Mouse (Mus musculus) midbrain, postnatal 0 days (tissue): ENCODE data around the gene Plekhg4. TPM values are rescaled to one million over a fixed set of nuclear protein-coding genes. Genes with fewer than 3 reads are reported as not detected.
A peak's percentile ranks its signal among the peaks of the same experiment; 100 is the strongest.

Source experiments
- ATAC-seq: fragments of 200-750 bp; cut with Nextera tagmentation; 2 replicates; pipeline ENCODE4 v1.8.0; 2017; ENCODE audit warnings: moderate number of reproducible peaks, mild to moderate bottlenecking, moderate TSS enrichment, moderate library complexity; ENCODE audit not compliant: low FRiP score
- DNase-seq: peaks from one replicate; pipeline ENCODE4 v3.0.0-alpha.2; 2015; ENCODE audit warnings: low spot score
- H3K27ac ChIP-seq: fragments of 300-500 bp; sonication (generic); 2 replicates; pipeline ENCODE4 v1.5.1; 2014; ENCODE audit warnings: low read depth, mild to moderate bottlenecking, low read length, mixed read lengths
- H3K27me3 ChIP-seq: fragments of 300-500 bp; sonication (generic); 2 replicates; pipeline ENCODE4 v1.6.1; 2014; ENCODE audit warnings: low read length, control low read depth, mixed read lengths; ENCODE audit not compliant: insufficient read depth
- H3K36me3 ChIP-seq: fragments of 300-500 bp; sonication (generic); 2 replicates; pipeline ENCODE4 v1.6.1; 2014; ENCODE audit warnings: low read length, control low read depth, mixed read lengths; ENCODE audit not compliant: insufficient read depth
- H3K4me1 ChIP-seq: fragments of 300-500 bp; sonication (generic); 2 replicates; pipeline ENCODE4 v1.6.1; 2014; ENCODE audit warnings: mild to moderate bottlenecking, control low read depth, antibody characterized with exemption, low read length, mixed read lengths; ENCODE audit not compliant: insufficient read depth
- H3K4me2 ChIP-seq: fragments of 300-500 bp; sonication (generic); 2 replicates; pipeline ENCODE4 v1.6.1; 2014; ENCODE audit warnings: low read depth, mild to moderate bottlenecking, low read length, mixed read lengths; ENCODE audit not compliant: poor library complexity, severe bottlenecking
- H3K4me3 ChIP-seq: fragments of 300-500 bp; sonication (generic); 2 replicates; pipeline ENCODE4 v1.5.1; 2014; ENCODE audit warnings: low read depth, mild to moderate bottlenecking, low read length, moderate library complexity
- H3K9ac ChIP-seq: fragments of 300-500 bp; sonication (generic); replicated peaks from 2 replicates; pipeline ENCODE4 v1.6.1; 2014; ENCODE audit warnings: mild to moderate bottlenecking, low read length, moderate library complexity, mixed read lengths; ENCODE audit not compliant: poor library complexity, severe bottlenecking
- H3K9me3 ChIP-seq: fragments of 300-500 bp; sonication (generic); 2 replicates; pipeline ENCODE4 v1.6.1; 2016; ENCODE audit warnings: low read length, control low read depth
- CTCF ChIP-seq: IDR thresholded peaks from 2 replicates; pipeline ENCODE4 v1.5.1; 2016; ENCODE audit warnings: antibody characterized with exemption, mild to moderate bottlenecking
- WGBS: fragments of 180-500 bp; shearing (Covaris S2); extraction: QIAGEN DNeasy Blood & Tissue Kit; methylation state at CpG from one replicate; pipeline ENCODE4 v1.1.7; 2014; 5-methylcytosine and 5-hydroxymethylcytosine counted together
- polyA plus RNA-seq: library from polyadenylated mRNA; unstranded; fragments of >200 nt; fragmentation: Nextera tagmentation; extraction: Ambion mirVana; gene quantifications from 2 replicates; pipeline ENCODE4 v1.2.1, GENCODE M21; 2015
- total RNA-seq: library from RNA; depleted of rRNA; stranded (reverse); fragments of >200 nt; gene quantifications from 2 replicates; pipeline ENCODE4 v1.2.3, GENCODE M21; 2014

The Plekhg4 gene
- total and polyA plus RNA-seq, 2 experiments from 2014 or later: 2.5 to 6.3 TPM

DNA sequence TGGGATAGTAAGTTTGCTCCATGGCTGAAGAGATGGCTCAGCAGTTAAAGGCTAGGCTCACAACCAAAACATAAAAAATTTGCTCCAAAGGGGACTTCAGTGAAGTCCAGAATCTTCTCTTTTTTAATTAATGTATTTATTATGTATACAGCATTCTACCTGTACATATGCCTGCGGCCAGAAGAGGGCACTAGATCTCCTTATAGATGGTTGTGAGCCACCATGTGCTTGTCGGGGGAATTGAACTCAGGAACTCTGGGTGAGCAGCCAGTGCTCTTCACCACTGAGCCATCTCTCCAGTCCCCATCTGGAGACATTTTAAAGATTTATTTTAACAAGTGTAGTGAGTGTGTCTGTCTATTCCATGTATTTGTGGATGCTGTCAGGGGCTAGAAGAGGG is 6.0 kb upstream of the Plekhg4 start:
- TF ChIP-seq CTCF: peak; percentile 70
- Histone ChIP-seq H3K4me1 (no peaks in the 10 kb centered on the region), H3K9me3 (no peaks in the 10 kb centered on the region), H3K27ac (no peak overlapping the region), H3K4me3 (no peak overlapping the region), H3K4me2 (no peak overlapping the region), H3K36me3 (peaks cover 37% of the 10 kb centered on the region), H3K27me3 (no peaks in the 10 kb centered on the region), H3K9ac (no peak overlapping the region)
- no peak for ATAC-seq
- WGBS: 75% methylated on average over 2 of the region's 2 CpGs
- no peak for DNase-seq

- H3K9ac ChIP-seq: no peak overlapping the region
- no peak for ATAC-seq
- no peak for TF ChIP-seq CTCF
- no peaks in the 10 kb centered on the region for H3K27me3 ChIP-seq
- 78% methylated on average over 8 of the region's 9 CpGs for WGBS
- no peaks in the 10 kb centered on the region; the same call in 1 of the 2 replicates for H3K9me3 ChIP-seq
- 0 out of 2 replicates have a peak, but pooled peaks cover 4% of the 10 kb centered on the region for H3K4me1 ChIP-seq
- H3K4me2 ChIP-seq: no peak overlapping the region
- no peak overlapping the region for H3K4me3 ChIP-seq
- no peak for DNase-seq
- peaks cover 14% of the 10 kb centered on the region for H3K36me3 ChIP-seq
- no peak overlapping the region for H3K27ac ChIP-seq
Observed at GRCm38 (mm10) chr8:105372473-105372872, 601 bp upstream of the Plekhg4 start.

DNA sequence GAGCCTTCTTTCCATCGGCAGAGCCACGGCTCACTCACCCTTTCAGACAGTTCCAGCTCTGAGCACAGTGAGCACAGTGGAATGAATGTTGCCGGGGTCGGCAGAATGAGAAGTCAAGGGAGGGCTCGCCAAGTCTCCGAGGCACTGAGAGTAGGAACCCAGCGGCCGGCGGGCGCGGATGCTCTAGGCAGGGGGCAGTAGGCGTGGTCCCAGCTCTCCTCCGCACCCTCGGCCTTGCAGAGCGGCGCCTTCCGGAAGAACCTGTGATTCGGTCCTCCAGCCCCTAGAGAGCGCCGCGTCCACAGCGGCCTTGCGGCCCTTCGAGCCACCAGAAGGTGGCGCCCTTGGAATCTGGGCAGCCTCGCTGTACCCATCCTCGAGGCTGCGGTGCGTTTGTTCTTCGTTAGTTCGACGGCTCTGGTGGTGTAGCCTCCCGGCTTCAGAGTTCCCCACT is 1.5 kb downstream of the Plekhg4 start:
- 24% methylated on average over 33 of the region's 33 CpGs for WGBS
- Histone ChIP-seq H3K36me3 (peaks cover 4% of the 10 kb centered on the region; the same call in 1 of the 2 replicates), H3K9me3 (no peaks in the 10 kb centered on the region; the same call in 1 of the 2 replicates), H3K9ac (peak overlapping the region; percentile 14; the same call in 1 of the 2 replicates), H3K4me2 (peak overlapping the region; percentile 27), H3K27ac (no peak overlapping the region), H3K4me1 (0 out of 2 replicates have a peak, but pooled peaks cover 4% of the 10 kb centered on the region), H3K27me3 (no peaks in the 10 kb centered on the region), H3K4me3 (peak overlapping the region; percentile 17; the same call in 1 of the 2 replicates)
- DNase-seq (peak; percentile 43), ATAC-seq (peak; percentile 55; the same call in 1 of the 2 replicates)
- peak; percentile 73 for TF ChIP-seq CTCF

GRCm38 (mm10) chr8:105378673-105379072 is 5.6 kb downstream of the Plekhg4 start:
- ATAC-seq: no peak
- WGBS: 62% methylated on average over 19 of the region's 19 CpGs
- no peak overlapping the region for H3K4me3 ChIP-seq

GRCm38 (mm10) chr8:105380308-105380707 is 7.2 kb downstream of the Plekhg4 start:
- ATAC-seq (no peak), DNase-seq (no peak)
- Histone ChIP-seq H3K4me2 (no peak overlapping the region), H3K27me3 (no peaks in the 10 kb centered on the region), H3K27ac (no peak overlapping the region), H3K4me3 (no peak overlapping the region), H3K36me3 (no peaks in the 10 kb centered on the region), H3K9ac (no peak overlapping the region), H3K9me3 (no peaks in the 10 kb centered on the region), H3K4me1 (no peaks in the 10 kb centered on the region)
- WGBS: 85% methylated on average over 12 of the region's 12 CpGs
- no peak for TF ChIP-seq CTCF

More at GRCm38 (mm10) chr8:105378673-105379072, 5.6 kb downstream of the Plekhg4 start:
- Histone ChIP-seq H3K9ac (no peak overlapping the region), H3K27ac (no peak overlapping the region), H3K9me3 (no peaks in the 10 kb centered on the region; the same call in 1 of the 2 replicates), H3K27me3 (no peaks in the 10 kb centered on the region), H3K4me1 (0 out of 2 replicates have a peak, but pooled peaks cover 4% of the 10 kb centered on the region), H3K36me3 (no peaks in the 10 kb centered on the region), H3K4me2 (no peak overlapping the region)
- no peak for TF ChIP-seq CTCF
- DNase-seq: peak; percentile 49

GRCm38 (mm10) chr8:105384070-105384469 is 11.0 kb downstream of the Plekhg4 start:
- 100% methylated on average over 2 of the region's 2 CpGs for WGBS
- no peak for ATAC-seq

More at GRCm38 (mm10) chr8:105384070-105384469, 11.0 kb downstream of the Plekhg4 start:
- no peak overlapping the region for H3K27ac ChIP-seq
- no peak for TF ChIP-seq CTCF
- no peak overlapping the region for H3K9ac ChIP-seq
- H3K4me2 ChIP-seq: no peak overlapping the region
- H3K4me1 ChIP-seq: no peaks in the 10 kb centered on the region
- no peak overlapping the region for H3K4me3 ChIP-seq
- no peak for DNase-seq
- H3K9me3 ChIP-seq: no peaks in the 10 kb centered on the region
- no peaks in the 10 kb centered on the region for H3K36me3 ChIP-seq
- H3K27me3 ChIP-seq: no peaks in the 10 kb centered on the region
